Mouse (Mus musculus): ENCODE measurements around the gene Gm4767.
"Not testable (repeated sequence)": the region's sequence is repeated elsewhere in the genome, so short reads cannot be mapped to it uniquely, and the experiment has no call there.

The Gm4767 gene

DNA sequence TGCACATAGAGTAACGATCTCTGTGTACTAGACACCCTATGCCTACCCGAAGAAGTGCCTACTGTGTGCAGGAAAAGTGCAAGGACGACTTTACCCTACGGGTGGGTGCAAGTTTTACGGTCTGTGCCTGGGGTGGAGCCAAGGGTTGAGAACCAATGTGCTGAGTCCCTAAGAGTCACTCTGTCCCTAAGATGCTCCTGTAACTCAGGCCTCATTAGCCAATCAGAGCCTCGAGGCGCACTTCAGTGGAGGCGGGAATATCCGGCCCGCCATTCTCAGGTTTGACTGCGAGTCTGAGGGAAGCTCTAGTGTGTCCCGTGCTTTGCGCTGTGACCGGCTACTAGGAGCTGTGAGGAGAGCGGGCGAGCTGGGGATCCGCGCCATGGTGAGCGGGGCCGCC is at the start of gene Gm4767:
Gm4767 (plus strand) TSS at position 288 of the 400 bp plus-strand sequence.
- peak; percentile 1 to 2 for DNase-seq (ENCODE audit: low spot score in 2 of 2)

DNA sequence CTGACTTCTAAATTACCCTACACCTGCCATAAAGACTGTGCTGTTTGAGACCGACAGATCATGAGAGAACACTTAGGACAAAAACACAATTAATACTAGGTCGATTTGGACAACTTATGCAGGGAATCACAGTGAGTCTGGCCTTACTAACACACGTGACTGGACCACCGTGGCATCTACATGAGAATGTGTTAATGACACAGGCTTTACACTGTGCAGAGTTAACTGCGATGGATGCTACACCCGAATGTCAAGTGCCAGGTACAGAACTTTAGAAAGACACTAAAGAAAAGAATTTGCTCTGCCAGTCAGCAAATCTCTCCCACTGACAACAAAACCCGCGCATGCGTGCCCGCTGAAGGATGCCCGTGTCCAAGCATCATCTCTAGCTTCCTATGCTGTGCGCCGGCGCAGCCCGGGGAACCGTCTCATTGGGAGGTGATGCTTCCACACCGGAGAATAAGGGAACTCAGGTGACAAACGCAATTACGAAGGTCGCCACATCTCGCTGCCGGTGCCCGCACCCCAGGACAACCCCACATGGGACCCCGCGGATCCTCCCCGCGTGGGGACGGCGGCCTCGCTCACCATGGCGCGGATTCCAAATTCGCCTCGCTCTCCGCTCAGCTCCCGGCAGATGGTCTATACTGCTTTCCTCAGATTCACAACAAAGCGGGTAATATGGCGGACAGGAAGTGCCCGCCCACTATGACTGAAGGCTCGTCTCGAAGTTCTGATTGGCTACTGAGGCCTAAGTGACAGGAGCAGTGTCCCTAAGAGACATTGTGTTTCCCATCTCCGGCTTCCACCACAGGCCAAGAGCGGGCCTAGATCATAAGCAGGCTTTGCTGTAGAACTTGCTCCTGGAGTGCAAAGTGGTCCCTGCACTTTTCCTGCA is 41.2 kb upstream of the Gm4767 start, which contains the start of gene Gm3055:
Gm3055 (minus strand) TSS at position 656 of the 898 bp plus-strand sequence.
- not testable (repeated sequence) for DNase-seq (ENCODE audit: low spot score in 2 of 2)

GRCm38 (mm10) chr10:81771404-81771777 is 40.6 kb upstream of the Gm4767 start:
- not testable (repeated sequence) for DNase-seq (ENCODE audit: low spot score in 2 of 2)

GRCm38 (mm10) chr10:81846219-81846618 is 34.2 kb downstream of the Gm4767 start:
- DNase-seq (ENCODE audit: low spot score in 2 of 2), result not testable (repeated sequence)

DNA sequence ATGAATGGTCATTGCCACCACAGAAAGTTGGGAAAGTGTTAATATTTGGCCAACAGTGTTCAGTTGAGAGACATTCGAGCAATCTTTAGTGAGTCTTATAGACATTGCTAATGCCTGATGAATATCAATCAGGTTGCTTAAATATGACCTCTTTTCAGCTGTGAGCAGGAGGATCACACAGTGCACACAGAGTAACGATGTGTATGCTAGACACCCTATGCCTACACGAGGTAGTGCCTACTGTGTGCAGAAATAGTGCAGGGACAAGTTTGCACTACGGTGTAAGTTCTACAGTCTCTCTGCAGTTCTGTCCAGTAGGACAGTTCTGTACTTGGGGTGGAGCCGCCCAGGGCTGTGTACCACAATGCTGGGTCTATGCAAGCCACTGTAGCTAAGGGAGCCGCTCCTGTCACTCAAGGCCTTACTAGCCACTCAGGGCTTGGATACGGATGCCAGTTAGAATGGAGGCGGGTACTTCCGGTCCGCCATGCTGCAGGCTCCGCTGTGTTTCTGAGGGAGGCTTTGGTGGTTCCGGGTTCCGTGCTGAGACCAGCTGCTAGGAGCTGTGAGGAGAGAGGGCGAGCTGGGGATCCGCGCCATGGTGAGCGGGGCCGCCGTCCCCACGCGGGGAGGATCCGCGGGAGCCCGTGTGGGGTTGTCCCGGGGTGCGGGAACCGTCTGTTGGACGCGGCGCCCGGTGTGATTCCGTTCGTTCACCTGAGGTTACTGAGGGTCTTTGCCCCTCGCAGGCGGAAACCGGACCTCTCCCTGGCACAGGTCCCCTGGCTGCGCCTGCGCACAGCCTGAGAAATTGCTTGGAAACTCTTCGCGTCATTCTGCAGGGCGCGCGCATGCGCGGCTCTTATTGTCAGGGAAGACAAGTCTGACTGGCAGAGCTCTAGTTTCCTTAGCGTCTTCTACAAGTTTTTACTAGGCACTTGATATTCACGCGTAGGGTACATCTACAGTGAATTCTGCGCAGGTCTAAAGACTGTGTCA is 51.7 kb downstream of the Gm4767 start, which contains the start of gene Gm32687:
Gm32687 (plus strand) TSS at position 526 of the 999 bp plus-strand sequence.
- DNase-seq (ENCODE audit: low spot score in 2 of 2), result not testable (repeated sequence)

All from spleen, postnatal 36 days (tissue).